Mouse (Mus musculus) spleen, postnatal 10 days (tissue): ENCODE data around the gene Bhlha15.

Experiments
- DNase-seq, 2 experiments: peaks; one replicate each; pipeline ENCODE4 v3.0.0; 2021 to 2022; ENCODE audit warnings: low spot score in 2 of 2

Gene Bhlha15

GRCm38 (mm10) chr5:144191026-144191425, 940 bp downstream of the Bhlha15 start:
- DNase-seq = no peak

GRCm38 (mm10) chr5:144192673-144193072, 2.6 kb downstream of the Bhlha15 start:
- no peak for DNase-seq

- peak in 1 of 2 experiments; percentile 54 for DNase-seq
Observed at GRCm38 (mm10) chr5:144194416-144194815, 4.3 kb downstream of the Bhlha15 start.

GRCm38 (mm10) chr5:144195567-144195966, 5.5 kb downstream of the Bhlha15 start:
- DNase-seq = no peak

- no peak for DNase-seq
Observed at GRCm38 (mm10) chr5:144200616-144201015, 10.5 kb downstream of the Bhlha15 start.

GRCm38 (mm10) chr5:144202430-144202829, 12.3 kb downstream of the Bhlha15 start:
- no peak for DNase-seq

GRCm38 (mm10) chr5:144203398-144203959, 13.4 kb downstream of the Bhlha15 start:
- DNase-seq = no peak

- no peak for DNase-seq
Observed at GRCm38 (mm10) chr5:144204303-144204702, 14.2 kb downstream of the Bhlha15 start.

- DNase-seq = no peak
Observed at GRCm38 (mm10) chr5:144204911-144205310, 14.8 kb downstream of the Bhlha15 start.

- DNase-seq = no peak
Observed at GRCm38 (mm10) chr5:144206069-144206468, 16.0 kb downstream of the Bhlha15 start.

- peak; percentile 45 to 60 for DNase-seq
Observed at GRCm38 (mm10) chr5:144207478-144207877, 17.4 kb downstream of the Bhlha15 start.

GRCm38 (mm10) chr5:144214453-144214852, 24.4 kb downstream of the Bhlha15 start:
- DNase-seq = peak; percentile 52 to 78

GRCm38 (mm10) chr5:144215992-144216391, 25.9 kb downstream of the Bhlha15 start:
- DNase-seq = no peak

- DNase-seq = no peak
Observed at GRCm38 (mm10) chr5:144218061-144218460, 28.0 kb downstream of the Bhlha15 start.

GRCm38 (mm10) chr5:144219306-144219705, 29.2 kb downstream of the Bhlha15 start:
- DNase-seq = no peak

- no peak for DNase-seq
Observed at GRCm38 (mm10) chr5:144219936-144220335, 29.9 kb downstream of the Bhlha15 start.

- DNase-seq = no peak
Observed at GRCm38 (mm10) chr5:144221305-144221704, 31.2 kb downstream of the Bhlha15 start.

GRCm38 (mm10) chr5:144222811-144223502, 32.9 kb downstream of the Bhlha15 start:
- DNase-seq = peak in 1 of 2 experiments; percentile 35

- peak; percentile 77 to 91 for DNase-seq
Observed at GRCm38 (mm10) chr5:144223503-144223862, 33.4 kb downstream of the Bhlha15 start, which contains the start of gene Tecpr1. Tecpr1 (minus strand) TSS chr5:144223615.

- DNase-seq = no peak
Observed at GRCm38 (mm10) chr5:144223899-144224816, 34.1 kb downstream of the Bhlha15 start.

- DNase-seq = no peak
Observed at GRCm38 (mm10) chr5:144226220-144226619, 36.1 kb downstream of the Bhlha15 start.

GRCm38 (mm10) chr5:144230216-144230615, 40.1 kb downstream of the Bhlha15 start:
- no peak for DNase-seq
